Mouse (Mus musculus) kidney, postnatal 0 days (tissue): Measurements from ENCODE around the gene Cyp2c23. TPM values are rescaled to one million over a fixed set of nuclear protein-coding genes. Genes with fewer than 3 reads are reported as not detected.
A peak's percentile ranks its signal among the peaks of the same experiment; 100 is the strongest.

Source experiments
- ATAC-seq: fragments of 200-750 bp; cut with Nextera tagmentation; replicated peaks from 2 replicates; pipeline ENCODE4 v1.8.0; 2017; ENCODE audit warnings: low read depth, moderate number of reproducible peaks, moderate TSS enrichment, moderate library complexity; ENCODE audit not compliant: low FRiP score
- DNase-seq: peaks from one replicate; pipeline ENCODE4 v3.0.0-alpha.2; 2016; ENCODE audit warnings: low spot score
- H3K27ac ChIP-seq: fragments of 300-500 bp; sonication (generic); 2 replicates; pipeline ENCODE4 v1.5.1; 2014; ENCODE audit warnings: mild to moderate bottlenecking
- H3K27me3 ChIP-seq: fragments of 300-500 bp; sonication (generic); 2 replicates; pipeline ENCODE4 v1.6.1; 2014; ENCODE audit warnings: low read length, mixed read lengths; ENCODE audit not compliant: insufficient read depth
- H3K36me3 ChIP-seq: fragments of 300-500 bp; sonication (generic); 2 replicates; pipeline ENCODE4 v1.6.1; 2014; ENCODE audit warnings: low read length, mixed read lengths; ENCODE audit not compliant: insufficient read depth
- H3K4me1 ChIP-seq: fragments of 300-500 bp; sonication (generic); replicated peaks from 2 replicates; pipeline ENCODE4 v1.6.1; 2014; ENCODE audit warnings: antibody characterized with exemption, low read length, mixed read lengths; ENCODE audit not compliant: insufficient read depth
- H3K4me2 ChIP-seq: fragments of 300-500 bp; sonication (generic); 2 replicates; pipeline ENCODE4 v1.6.1; 2014; ENCODE audit warnings: mild to moderate bottlenecking, low read length, moderate library complexity, mixed read lengths
- H3K4me3 ChIP-seq: fragments of 300-500 bp; sonication (generic); replicated peaks from 2 replicates; pipeline ENCODE4 v1.5.1; 2014; ENCODE audit warnings: low read depth, low read length
- H3K9ac ChIP-seq: fragments of 300-500 bp; sonication (generic); 2 replicates; pipeline ENCODE4 v1.6.1; 2014; ENCODE audit warnings: low read depth, low read length
- H3K9me3 ChIP-seq: fragments of 300-500 bp; sonication (generic); replicated peaks from 2 replicates; pipeline ENCODE4 v1.6.1; 2016; ENCODE audit warnings: low read length, inconsistent platforms, mixed read lengths
- CTCF ChIP-seq: IDR thresholded peaks from 2 replicates; pipeline ENCODE4 v1.5.1; 2016; ENCODE audit warnings: antibody characterized with exemption, low read depth, mild to moderate bottlenecking, moderate library complexity
- WGBS: fragments of 180-500 bp; shearing (Covaris S2); extraction: QIAGEN DNeasy Blood & Tissue Kit; methylation state at CpG from one replicate; pipeline ENCODE4 v1.1.7; 2014; 5-methylcytosine and 5-hydroxymethylcytosine counted together
- polyA plus RNA-seq: library from polyadenylated mRNA; unstranded; fragments of >200 nt; fragmentation: Nextera tagmentation; extraction: Ambion mirVana; gene quantifications from 2 replicates; pipeline ENCODE4 v1.2.1, GENCODE M21; 2015

Gene Cyp2c23
- polyA plus RNA-seq, 1 experiment from 2014 or later, result 1.7 TPM

- peak within 1 kb of the TSS; percentile 49 for H3K9ac ChIP-seq
- peak; percentile 94 for ATAC-seq
- peak within 1 kb of the TSS; percentile 50 for H3K4me2 ChIP-seq
- H3K9me3 ChIP-seq, result no peaks in the 10 kb centered on the region
- H3K4me1 ChIP-seq, result no peaks in the 10 kb centered on the region
- peak; percentile 36 for DNase-seq
- peak within 1 kb of the TSS; percentile 78 for H3K27ac ChIP-seq
- 20% methylated on average over 30 of the region's 30 CpGs for WGBS
- TF ChIP-seq CTCF, result peak; percentile 32; the same call in 1 of the 2 replicates
- no peaks in the 10 kb centered on the region for H3K36me3 ChIP-seq
- peak within 1 kb of the TSS; percentile 16 for H3K4me3 ChIP-seq
- no peaks in the 10 kb centered on the region for H3K27me3 ChIP-seq
Observed at GRCm38 (mm10) chr19:43986069-43986794, 42.8 kb downstream of the Cyp2c23 start, which contains the start of gene Cpn1. Gene Cpn1, minus strand, starts transcription at chr19:43986556.

- Histone ChIP-seq H3K36me3 (no peaks in the 10 kb centered on the region), H3K4me1 (no peaks in the 10 kb centered on the region), H3K27ac (no peak overlapping the region), H3K27me3 (no peaks in the 10 kb centered on the region), H3K4me2 (no peak overlapping the region), H3K9ac (no peak overlapping the region), H3K9me3 (no peaks in the 10 kb centered on the region), H3K4me3 (no peak overlapping the region)
- WGBS, result 78% methylated on average over 5 of the region's 5 CpGs
- TF ChIP-seq CTCF, result no peak
- no peak for DNase-seq
- ATAC-seq, result no peak
Observed at GRCm38 (mm10) chr19:43981992-43982391, 47.0 kb downstream of the Cyp2c23 start.

- Histone ChIP-seq H3K9me3 (no peaks in the 10 kb centered on the region), H3K4me2 (no peak overlapping the region)
- WGBS, result 92% methylated on average over 17 of the region's 17 CpGs
Observed at GRCm38 (mm10) chr19:43980711-43981110, 48.3 kb downstream of the Cyp2c23 start.

GRCm38 (mm10) chr19:43977799-43978198, 51.2 kb downstream of the Cyp2c23 start:
- H3K27me3 ChIP-seq, result no peaks in the 10 kb centered on the region
- WGBS, result 47% methylated on average over 3 of the region's 3 CpGs
- ATAC-seq (no peak), DNase-seq (no peak)
- no peak overlapping the region for H3K27ac ChIP-seq
- H3K4me3 ChIP-seq, result no peak overlapping the region
- no peaks in the 10 kb centered on the region for H3K4me1 ChIP-seq
- no peak overlapping the region for H3K9ac ChIP-seq
- no peak for TF ChIP-seq CTCF
- H3K9me3 ChIP-seq, result no peaks in the 10 kb centered on the region
- no peak overlapping the region for H3K4me2 ChIP-seq
- H3K36me3 ChIP-seq, result no peaks in the 10 kb centered on the region

More at GRCm38 (mm10) chr19:43980711-43981110, 48.3 kb downstream of the Cyp2c23 start:
- Histone ChIP-seq H3K4me1 (no peaks in the 10 kb centered on the region), H3K9ac (no peak overlapping the region), H3K36me3 (no peaks in the 10 kb centered on the region), H3K4me3 (no peak overlapping the region), H3K27ac (no peak overlapping the region), H3K27me3 (no peaks in the 10 kb centered on the region)
- ATAC-seq (no peak), DNase-seq (no peak)
- no peak for TF ChIP-seq CTCF

GRCm38 (mm10) chr19:43976661-43977060, 52.3 kb downstream of the Cyp2c23 start:
- no peak overlapping the region for H3K9ac ChIP-seq
- no peak for ATAC-seq
- no peaks in the 10 kb centered on the region for H3K4me1 ChIP-seq
- no peaks in the 10 kb centered on the region for H3K36me3 ChIP-seq
- WGBS, result 34% methylated on average over 6 of the region's 6 CpGs
- TF ChIP-seq CTCF, result no peak
- no peak for DNase-seq
- H3K4me2 ChIP-seq, result no peak overlapping the region
- H3K9me3 ChIP-seq, result no peaks in the 10 kb centered on the region
- no peak overlapping the region for H3K4me3 ChIP-seq
- no peaks in the 10 kb centered on the region for H3K27me3 ChIP-seq
- no peak overlapping the region for H3K27ac ChIP-seq

GRCm38 (mm10) chr19:43974221-43974620, 54.8 kb downstream of the Cyp2c23 start:
- Histone ChIP-seq H3K36me3 (no peaks in the 10 kb centered on the region), H3K9ac (no peak overlapping the region), H3K27ac (no peak overlapping the region), H3K4me1 (no peaks in the 10 kb centered on the region), H3K9me3 (no peaks in the 10 kb centered on the region), H3K27me3 (no peaks in the 10 kb centered on the region), H3K4me2 (no peak overlapping the region), H3K4me3 (no peak overlapping the region)
- TF ChIP-seq CTCF, result no peak
- no peak for ATAC-seq
- 91% methylated on average over 6 of the region's 6 CpGs for WGBS
- no peak for DNase-seq
